Mouse (Mus musculus): Measurements from ENCODE around the gene Prrx1.

Prrx1 gene

GRCm38 (mm10) chr1:163257298-163257697 is 56.2 kb downstream of the Prrx1 start:
- no peak for DNase-seq (ENCODE audit: low spot score)

GRCm38 (mm10) chr1:163255884-163256283 is 57.6 kb downstream of the Prrx1 start:
- DNase-seq (ENCODE audit: low spot score) = no peak

- no peak for DNase-seq (ENCODE audit: low spot score)
Observed at GRCm38 (mm10) chr1:163252796-163253195, 60.7 kb downstream of the Prrx1 start.

GRCm38 (mm10) chr1:163252331-163252730 is 61.2 kb downstream of the Prrx1 start:
- DNase-seq (ENCODE audit: low spot score) = no peak

- no peak for DNase-seq (ENCODE audit: low spot score)
Observed at GRCm38 (mm10) chr1:163251766-163252165, 61.7 kb downstream of the Prrx1 start.

- DNase-seq (ENCODE audit: low spot score) = no peak
Observed at GRCm38 (mm10) chr1:163238950-163239349, 74.6 kb downstream of the Prrx1 start.

GRCm38 (mm10) chr1:163231230-163231629 is 82.3 kb downstream of the Prrx1 start:
- DNase-seq (ENCODE audit: low spot score) = no peak

GRCm38 (mm10) chr1:163226271-163226670 is 87.2 kb downstream of the Prrx1 start:
- DNase-seq (ENCODE audit: low spot score) = no peak

- no peak for DNase-seq (ENCODE audit: low spot score)
Observed at GRCm38 (mm10) chr1:163221767-163222166, 91.7 kb downstream of the Prrx1 start.

GRCm38 (mm10) chr1:163208919-163209867 is 104.3 kb downstream of the Prrx1 start:
- DNase-seq (ENCODE audit: low spot score) = no peak

- no peak for DNase-seq (ENCODE audit: low spot score)
Observed at GRCm38 (mm10) chr1:163198767-163199166, 114.7 kb downstream of the Prrx1 start.

GRCm38 (mm10) chr1:163198059-163198458 is 115.5 kb downstream of the Prrx1 start:
- no peak for DNase-seq (ENCODE audit: low spot score)
